Comparison of ENCODE assay signal across 8 mouse cellular contexts in the genomic region with DNA sequence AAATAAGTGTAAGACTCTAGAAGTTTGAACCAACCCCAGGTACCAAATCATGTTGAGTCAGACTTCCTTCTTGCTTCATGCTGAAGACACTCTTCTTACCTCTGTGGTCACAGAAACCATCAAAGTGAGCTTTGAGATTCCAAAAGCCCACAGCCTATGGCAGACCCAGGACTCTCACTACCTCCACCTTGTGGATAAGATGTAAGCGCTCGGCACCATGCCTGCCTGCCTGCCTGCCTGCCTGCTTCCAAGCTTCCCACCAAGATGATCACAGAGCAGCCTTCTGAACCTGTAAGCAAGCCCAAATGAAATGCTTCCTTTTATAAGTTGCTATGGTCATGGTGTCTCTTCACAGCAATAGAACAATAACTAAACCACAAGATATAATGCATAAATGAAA. TPM values are rescaled to one million over a fixed set of nuclear protein-coding genes. Genes with fewer than 3 reads are reported as not detected.
A peak's percentile ranks its signal among the peaks of the same experiment; 100 is the strongest.
DNase-seq lines count a peak whose midpoint lies in the region; ATAC-seq and TF ChIP-seq lines count a peak whose summit lies in the region.
"Not testable (repeated sequence)": the region's sequence is repeated elsewhere in the genome, so short reads cannot be mapped to it uniquely, and the experiment has no call there.
"Had no signal": no experiment of that assay in that cellular context is flagged by ENCODE, and none has a peak within 500 bp of the region (broad histone marks: within the 10 kb centered on the region; RNA-seq: fewer than 3 reads in every experiment).

No protein-coding gene starts in this region.

- H3K4me3 ChIP-seq in intestine, embryonic 16.5 days (ENCODE audit: low read length); left cerebral cortex, adult 2 months: not testable (repeated sequence)

- peak; percentile 57 for ATAC-seq in activated CD4-positive, CD25-positive, alpha-beta regulatory T cell, adult 4 months
- 0 out of 2 replicates have a peak, but pooled peaks have one; percentile 14 for ATAC-seq in intestine, embryonic 16.5 days

- 49% methylated on average over 2 of the region's 2 CpGs for WGBS in intestine, embryonic 16.5 days

- not testable (repeated sequence) for H3K27me3 ChIP-seq in intestine, embryonic 16.5 days (replicated peaks; ENCODE audit: control insufficient read depth, insufficient read depth, low read length)

- H3K4me1 ChIP-seq in intestine, embryonic 16.5 days (ENCODE audit: control insufficient read depth, insufficient read depth, low read length): not testable (repeated sequence)

- not testable (repeated sequence) for H3K27ac ChIP-seq in intestine, embryonic 16.5 days (ENCODE audit: low read length); left cerebral cortex, adult 2 months

- peak; percentile 30; the same call in 1 of the 2 replicates for TF ChIP-seq CTCF in left cerebral cortex, adult 2 months (IDR thresholded peaks at IDR 0.05)

- intact Hi-C loops in left cerebral cortex, adult 2 months (cut with DNase I): loop anchor here (10.0 kb wide), 1 partner anchor 163 kb away; no protein-coding TSS in a partner anchor

- H3K9me3 ChIP-seq in intestine, embryonic 16.5 days (ENCODE audit: control insufficient read depth, low read length): not testable (repeated sequence)

- H3K36me3 ChIP-seq in intestine, embryonic 16.5 days (ENCODE audit: control insufficient read depth, insufficient read depth, low read length): not testable (repeated sequence)

- DNase-seq in cerebellum, postnatal 14 days: peak; percentile 85 to 89
- peak; percentile 49 for DNase-seq in gastrocnemius, postnatal 10 days
- DNase-seq in left cerebral cortex, adult 2 months (ENCODE audit: extremely low spot score in 1 of 2, low spot score in 2 of 2): peak in 1 of 2 experiments; percentile 46
- peak; percentile 61 to 70 for DNase-seq in lung, postnatal 4 days
- DNase-seq in retina, embryonic 14.5 days (ENCODE audit: low spot score): peak; percentile 19

- not testable (repeated sequence) for H3K9ac ChIP-seq in intestine, embryonic 16.5 days (ENCODE audit: low read depth, low read length)

- H3K4me2 ChIP-seq in intestine, embryonic 16.5 days (ENCODE audit: low read depth, low read length): not testable (repeated sequence)

RNA-seq across cellular contexts. Expression of a gene that starts 2.0 kb away (rescaled TPM):
- polyA plus RNA-seq in activated CD4-positive, CD25-positive, alpha-beta regulatory T cell, adult 4 months (2017; shearing (Covaris generic)): 100 to 1,000 TPM in 1 of 2 experiments, 10 to 100 TPM in 1; 95.6 to 109 TPM
- 10 to 100 TPM; 14.3 to 17.3 TPM for total RNA-seq in gastrocnemius, postnatal 10 days (2021)
- polyA plus RNA-seq in intestine, embryonic 16.5 days (2015; fragmentation: Nextera tagmentation; extraction: Ambion mirVana): 40.2 and 49.1 TPM in 2 replicates
- 10 to 100 TPM; 26.6 to 31.8 TPM for total RNA-seq in left cerebral cortex, adult 2 months (2021)

RNA-seq across cellular contexts. Expression of a gene that starts 13.6 kb away (rescaled TPM):
- 100 to 1,000 TPM in 1 of 2 experiments, 10 to 100 TPM in 1; 91.4 to 139 TPM for polyA plus RNA-seq in activated CD4-positive, CD25-positive, alpha-beta regulatory T cell, adult 4 months (2017; shearing (Covaris generic))
- total RNA-seq in gastrocnemius, postnatal 10 days (2021): under 1 TPM in 1 of 2 experiments, not detected in 1; 0.35 TPM
- 0.64 and 0.82 TPM in 2 replicates for polyA plus RNA-seq in intestine, embryonic 16.5 days (2015; fragmentation: Nextera tagmentation; extraction: Ambion mirVana)
- total RNA-seq in left cerebral cortex, adult 2 months (2021): under 1 TPM in 1 of 2 experiments, not detected in 1; 0.45 TPM
- total RNA-seq: gastrocnemius, adult 8-10 months had no signal
